Mouse (Mus musculus): ENCODE measurements around the gene Necab3. TPM values are rescaled to one million over a fixed set of nuclear protein-coding genes. Genes with fewer than 3 reads are reported as not detected.

The Necab3 gene
- polyA plus RNA-seq, 1 experiment from 2014 or later = 19.9 TPM

GRCm38 (mm10) chr2:154521449-154521848 lies 37.2 kb downstream of the Necab3 start:
- peaks cover 16% of the 10 kb centered on the region for H3K36me3 ChIP-seq (ENCODE audit: control insufficient read depth, insufficient read depth, low read length)
- no peak overlapping the region for H3K9ac ChIP-seq (ENCODE audit: low read depth, low read length)
- no peak overlapping the region for H3K4me3 ChIP-seq (ENCODE audit: low read depth, low read length)
- no peaks in the 10 kb centered on the region for H3K4me1 ChIP-seq (ENCODE audit: control insufficient read depth, insufficient read depth, low read length)
- no peak overlapping the region for H3K4me2 ChIP-seq (ENCODE audit: low read length)
- H3K9me3 ChIP-seq (replicated peaks; ENCODE audit: control insufficient read depth, low read length, poor library complexity, severe bottlenecking) = no peaks in the 10 kb centered on the region
- H3K27ac ChIP-seq (ENCODE audit: low read length) = no peak overlapping the region
- no peak for ATAC-seq
- H3K27me3 ChIP-seq (ENCODE audit: control insufficient read depth, insufficient read depth, low read depth, low read length) = no peaks in the 10 kb centered on the region

- Histone ChIP-seq H3K36me3 (ENCODE audit: control insufficient read depth, insufficient read depth, low read length) (peaks cover 9% of the 10 kb centered on the region), H3K27ac (ENCODE audit: low read length) (no peak overlapping the region), H3K27me3 (ENCODE audit: control insufficient read depth, insufficient read depth, low read depth, low read length) (no peaks in the 10 kb centered on the region), H3K4me2 (ENCODE audit: low read length) (no peak overlapping the region), H3K9ac (ENCODE audit: low read depth, low read length) (no peak overlapping the region), H3K4me3 (ENCODE audit: low read depth, low read length) (no peak overlapping the region), H3K4me1 (ENCODE audit: control insufficient read depth, insufficient read depth, low read length) (no peaks in the 10 kb centered on the region), H3K9me3 (replicated peaks; ENCODE audit: control insufficient read depth, low read length, poor library complexity, severe bottlenecking) (no peaks in the 10 kb centered on the region)
- ATAC-seq = no peak
- 90% methylated on average over 5 of the region's 5 CpGs for WGBS
Measured at GRCm38 (mm10) chr2:154517424-154517823, 41.3 kb downstream of the Necab3 start.

- Histone ChIP-seq H3K9ac (ENCODE audit: low read depth, low read length) (no peak overlapping the region), H3K27me3 (ENCODE audit: control insufficient read depth, insufficient read depth, low read depth, low read length) (no peaks in the 10 kb centered on the region)
- 91% methylated on average over 3 of the region's 3 CpGs for WGBS
Measured at GRCm38 (mm10) chr2:154516944-154517343, 41.7 kb downstream of the Necab3 start.

GRCm38 (mm10) chr2:154510141-154510540 lies 48.5 kb downstream of the Necab3 start:
- 95% methylated on average over 3 of the region's 3 CpGs for WGBS
- Histone ChIP-seq H3K27ac (ENCODE audit: low read length) (no peak overlapping the region), H3K4me3 (ENCODE audit: low read depth, low read length) (no peak overlapping the region), H3K9ac (ENCODE audit: low read depth, low read length) (no peak overlapping the region), H3K9me3 (replicated peaks; ENCODE audit: control insufficient read depth, low read length, poor library complexity, severe bottlenecking) (no peaks in the 10 kb centered on the region), H3K36me3 (ENCODE audit: control insufficient read depth, insufficient read depth, low read length) (peaks cover 4% of the 10 kb centered on the region; the same call in 1 of the 2 replicates), H3K4me2 (ENCODE audit: low read length) (no peak overlapping the region), H3K27me3 (ENCODE audit: control insufficient read depth, insufficient read depth, low read depth, low read length) (no peaks in the 10 kb centered on the region), H3K4me1 (ENCODE audit: control insufficient read depth, insufficient read depth, low read length) (no peaks in the 10 kb centered on the region)
- no peak for ATAC-seq

More at GRCm38 (mm10) chr2:154516944-154517343, 41.7 kb downstream of the Necab3 start:
- H3K9me3 ChIP-seq (replicated peaks; ENCODE audit: control insufficient read depth, low read length, poor library complexity, severe bottlenecking) = no peaks in the 10 kb centered on the region
- no peak overlapping the region for H3K4me2 ChIP-seq (ENCODE audit: low read length)
- ATAC-seq = no peak
- no peak overlapping the region for H3K4me3 ChIP-seq (ENCODE audit: low read depth, low read length)
- H3K27ac ChIP-seq (ENCODE audit: low read length) = no peak overlapping the region
- H3K36me3 ChIP-seq (ENCODE audit: control insufficient read depth, insufficient read depth, low read length) = peaks cover 9% of the 10 kb centered on the region
- no peaks in the 10 kb centered on the region for H3K4me1 ChIP-seq (ENCODE audit: control insufficient read depth, insufficient read depth, low read length)

- Histone ChIP-seq H3K36me3 (ENCODE audit: control insufficient read depth, insufficient read depth, low read length) (peaks cover 4% of the 10 kb centered on the region; the same call in 1 of the 2 replicates), H3K27ac (ENCODE audit: low read length) (no peak overlapping the region)
- ATAC-seq = no peak
Measured at GRCm38 (mm10) chr2:154508450-154508849, 50.2 kb downstream of the Necab3 start.

GRCm38 (mm10) chr2:154507566-154508283 lies 51.0 kb downstream of the Necab3 start:
- 75% methylated on average over 9 of the region's 9 CpGs for WGBS
- peaks cover 4% of the 10 kb centered on the region; the same call in 1 of the 2 replicates for H3K36me3 ChIP-seq (ENCODE audit: control insufficient read depth, insufficient read depth, low read length)
- no peaks in the 10 kb centered on the region for H3K4me1 ChIP-seq (ENCODE audit: control insufficient read depth, insufficient read depth, low read length)
- H3K4me2 ChIP-seq (ENCODE audit: low read length) = no peak overlapping the region
- no peak overlapping the region for H3K9ac ChIP-seq (ENCODE audit: low read depth, low read length)
- H3K27ac ChIP-seq (ENCODE audit: low read length) = no peak overlapping the region
- no peak overlapping the region for H3K4me3 ChIP-seq (ENCODE audit: low read depth, low read length)
- no peaks in the 10 kb centered on the region for H3K27me3 ChIP-seq (ENCODE audit: control insufficient read depth, insufficient read depth, low read depth, low read length)
- no peaks in the 10 kb centered on the region for H3K9me3 ChIP-seq (replicated peaks; ENCODE audit: control insufficient read depth, low read length, poor library complexity, severe bottlenecking)
- ATAC-seq = no peak

More at GRCm38 (mm10) chr2:154508450-154508849, 50.2 kb downstream of the Necab3 start:
- H3K4me3 ChIP-seq (ENCODE audit: low read depth, low read length) = no peak overlapping the region
- no peak overlapping the region for H3K4me2 ChIP-seq (ENCODE audit: low read length)
- H3K4me1 ChIP-seq (ENCODE audit: control insufficient read depth, insufficient read depth, low read length) = no peaks in the 10 kb centered on the region
- no peaks in the 10 kb centered on the region for H3K9me3 ChIP-seq (replicated peaks; ENCODE audit: control insufficient read depth, low read length, poor library complexity, severe bottlenecking)
- no peaks in the 10 kb centered on the region for H3K27me3 ChIP-seq (ENCODE audit: control insufficient read depth, insufficient read depth, low read depth, low read length)
- no peak overlapping the region for H3K9ac ChIP-seq (ENCODE audit: low read depth, low read length)
- 95% methylated on average over 4 of the region's 4 CpGs for WGBS

- peaks cover 4% of the 10 kb centered on the region; the same call in 1 of the 2 replicates for H3K36me3 ChIP-seq (ENCODE audit: control insufficient read depth, insufficient read depth, low read length)
- 77% methylated on average over 2 of the region's 2 CpGs for WGBS
- H3K4me1 ChIP-seq (ENCODE audit: control insufficient read depth, insufficient read depth, low read length) = no peaks in the 10 kb centered on the region
Measured at GRCm38 (mm10) chr2:154507076-154507475, 51.6 kb downstream of the Necab3 start.

DNA sequence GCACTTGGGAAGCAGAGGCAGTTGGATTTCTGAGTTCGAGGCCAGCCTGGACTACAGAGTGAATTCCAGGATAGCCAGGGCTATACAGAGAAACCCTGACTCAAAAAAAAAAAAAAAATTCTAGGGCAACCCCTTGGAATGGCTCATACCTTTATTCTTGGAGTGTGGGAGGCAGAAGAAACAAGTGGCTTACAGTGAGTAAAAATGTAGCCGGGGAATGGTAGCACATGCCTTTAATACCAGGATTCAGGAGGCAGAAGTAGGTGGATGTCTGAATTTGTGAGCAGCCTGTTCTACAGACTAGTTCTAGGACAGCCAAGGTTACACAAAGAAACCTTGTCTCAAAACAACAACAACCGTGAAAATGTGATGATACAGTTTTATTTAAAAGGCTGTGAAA lies 57.9 kb downstream of the Necab3 start:
- peaks cover 3% of the 10 kb centered on the region; the same call in 1 of the 2 replicates for H3K36me3 ChIP-seq (ENCODE audit: control insufficient read depth, insufficient read depth, low read length)
- no peak overlapping the region for H3K4me2 ChIP-seq (ENCODE audit: low read length)
- H3K4me3 ChIP-seq (ENCODE audit: low read depth, low read length) = no peak overlapping the region
- no peak overlapping the region for H3K9ac ChIP-seq (ENCODE audit: low read depth, low read length)
- H3K9me3 ChIP-seq (replicated peaks; ENCODE audit: control insufficient read depth, low read length, poor library complexity, severe bottlenecking) = no peaks in the 10 kb centered on the region
- no peaks in the 10 kb centered on the region for H3K27me3 ChIP-seq (ENCODE audit: control insufficient read depth, insufficient read depth, low read depth, low read length)
- H3K4me1 ChIP-seq (ENCODE audit: control insufficient read depth, insufficient read depth, low read length) = no peaks in the 10 kb centered on the region
- no peak overlapping the region for H3K27ac ChIP-seq (ENCODE audit: low read length)
- 90% methylated on average over 3 of the region's 3 CpGs for WGBS
- ATAC-seq = no peak

More at GRCm38 (mm10) chr2:154507076-154507475, 51.6 kb downstream of the Necab3 start:
- H3K27ac ChIP-seq (ENCODE audit: low read length) = no peak overlapping the region
- no peaks in the 10 kb centered on the region for H3K9me3 ChIP-seq (replicated peaks; ENCODE audit: control insufficient read depth, low read length, poor library complexity, severe bottlenecking)
- H3K9ac ChIP-seq (ENCODE audit: low read depth, low read length) = no peak overlapping the region
- no peak for ATAC-seq
- no peak overlapping the region for H3K4me3 ChIP-seq (ENCODE audit: low read depth, low read length)
- H3K4me2 ChIP-seq (ENCODE audit: low read length) = no peak overlapping the region
- no peaks in the 10 kb centered on the region for H3K27me3 ChIP-seq (ENCODE audit: control insufficient read depth, insufficient read depth, low read depth, low read length)

DNA sequence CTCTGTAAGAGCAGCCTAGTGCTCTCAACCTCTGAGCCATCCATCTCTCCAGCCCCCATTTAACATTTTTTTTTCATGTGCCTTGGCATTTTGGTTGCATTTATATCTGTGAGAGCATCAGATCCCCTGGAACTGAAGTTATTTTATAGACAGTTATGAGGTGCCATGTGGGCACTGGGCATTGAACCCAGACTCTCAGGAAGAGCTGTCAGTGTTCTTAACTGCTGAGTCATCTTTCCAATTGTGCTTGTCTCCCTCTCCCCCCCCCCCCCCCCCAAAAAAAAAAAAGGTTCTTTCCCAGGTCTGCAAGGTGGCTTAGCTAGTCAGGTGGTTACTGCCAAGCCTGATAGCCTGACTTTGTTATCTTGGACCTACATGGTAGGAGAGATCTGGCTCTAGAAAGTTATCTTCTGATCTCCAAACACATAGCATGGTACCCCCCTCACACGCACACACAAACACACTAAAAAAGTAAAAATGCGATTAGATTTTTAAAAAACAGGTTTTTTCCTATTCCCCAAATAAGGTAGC lies 58.9 kb downstream of the Necab3 start:
- no peaks in the 10 kb centered on the region for H3K27me3 ChIP-seq (ENCODE audit: control insufficient read depth, insufficient read depth, low read depth, low read length)
- H3K4me3 ChIP-seq (ENCODE audit: low read depth, low read length) = no peak overlapping the region
- H3K4me2 ChIP-seq (ENCODE audit: low read length) = no peak overlapping the region
- no peak for ATAC-seq
- no peak overlapping the region for H3K9ac ChIP-seq (ENCODE audit: low read depth, low read length)
- no peaks in the 10 kb centered on the region for H3K4me1 ChIP-seq (ENCODE audit: control insufficient read depth, insufficient read depth, low read length)
- H3K36me3 ChIP-seq (ENCODE audit: control insufficient read depth, insufficient read depth, low read length) = peaks cover 3% of the 10 kb centered on the region; the same call in 1 of the 2 replicates
- no peaks in the 10 kb centered on the region for H3K9me3 ChIP-seq (replicated peaks; ENCODE audit: control insufficient read depth, low read length, poor library complexity, severe bottlenecking)
- H3K27ac ChIP-seq (ENCODE audit: low read length) = no peak overlapping the region
- 93% methylated on average over 2 of the region's 2 CpGs for WGBS

Measured in midbrain, embryonic 16.5 days (tissue).